Mouse (Mus musculus) liver, postnatal 0 days (tissue): ENCODE results near the gene Slc35a3.

Source experiments
- CTCF ChIP-seq: sonication (generic); IDR thresholded peaks from 2 replicates; pipeline ENCODE4 v1.5.1; 2016; ENCODE audit warnings: antibody characterized with exemption, low read depth
- EP300 ChIP-seq: IDR thresholded peaks from 2 replicates; pipeline ENCODE4 v1.6.1; 2016; ENCODE audit warnings: antibody characterized with exemption, low read depth, mild to moderate bottlenecking

DNA sequence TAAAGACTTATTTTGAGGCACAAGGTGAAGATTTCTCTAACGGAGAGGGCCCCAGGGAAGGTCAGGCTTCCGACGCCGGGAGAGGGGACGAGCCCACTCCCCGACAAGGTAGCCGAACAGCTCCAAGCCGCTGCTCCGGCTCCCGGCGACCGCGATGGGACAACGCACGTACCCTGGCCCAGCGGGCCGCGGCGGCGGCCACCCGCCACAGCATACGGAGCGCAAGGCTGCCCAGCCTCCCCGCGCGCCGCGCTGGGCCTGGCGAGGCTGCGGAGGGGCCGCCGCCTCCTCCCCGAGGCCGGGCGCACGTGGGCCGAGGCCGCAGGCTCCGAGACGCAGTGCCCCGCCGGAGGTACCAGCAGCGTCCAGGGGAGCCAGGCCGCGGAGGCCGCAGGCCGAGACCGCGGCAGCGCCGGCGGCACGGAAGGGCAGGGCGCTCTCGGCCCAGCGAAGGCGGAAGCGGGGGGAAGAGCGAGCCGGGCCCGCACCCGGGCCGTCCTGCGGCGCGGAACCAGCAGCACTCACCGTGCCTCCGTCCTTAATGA lies 50.7 kb downstream of the Slc35a3 start:
- TF ChIP-seq CTCF (no peak), EP300 (no peak)
